Mouse (Mus musculus): Measurements from ENCODE around the gene Inpp5a.

GRCm38 (mm10) chr7:139538541-139538940, 149.6 kb downstream of the Inpp5a start:
- TF ChIP-seq ZC3H11A (IDR thresholded peaks at IDR 0.05; ENCODE audit: borderline replicate concordance, low read depth, low read length), result no peak
- TF ChIP-seq ZNF384 (IDR thresholded peaks at IDR 0.05; ENCODE audit: low read depth, low read length), result no peak

Data from ES-E14 (cell line).